Mouse (Mus musculus): ENCODE measurements around the gene Acpp. TPM values are rescaled to one million over a fixed set of nuclear protein-coding genes. Genes with fewer than 3 reads are reported as not detected.
A peak's percentile ranks its signal among the peaks of the same experiment; 100 is the strongest.

The Acpp gene
- polyA plus RNA-seq, 1 experiment from 2014 or later: 0.84 TPM

DNA sequence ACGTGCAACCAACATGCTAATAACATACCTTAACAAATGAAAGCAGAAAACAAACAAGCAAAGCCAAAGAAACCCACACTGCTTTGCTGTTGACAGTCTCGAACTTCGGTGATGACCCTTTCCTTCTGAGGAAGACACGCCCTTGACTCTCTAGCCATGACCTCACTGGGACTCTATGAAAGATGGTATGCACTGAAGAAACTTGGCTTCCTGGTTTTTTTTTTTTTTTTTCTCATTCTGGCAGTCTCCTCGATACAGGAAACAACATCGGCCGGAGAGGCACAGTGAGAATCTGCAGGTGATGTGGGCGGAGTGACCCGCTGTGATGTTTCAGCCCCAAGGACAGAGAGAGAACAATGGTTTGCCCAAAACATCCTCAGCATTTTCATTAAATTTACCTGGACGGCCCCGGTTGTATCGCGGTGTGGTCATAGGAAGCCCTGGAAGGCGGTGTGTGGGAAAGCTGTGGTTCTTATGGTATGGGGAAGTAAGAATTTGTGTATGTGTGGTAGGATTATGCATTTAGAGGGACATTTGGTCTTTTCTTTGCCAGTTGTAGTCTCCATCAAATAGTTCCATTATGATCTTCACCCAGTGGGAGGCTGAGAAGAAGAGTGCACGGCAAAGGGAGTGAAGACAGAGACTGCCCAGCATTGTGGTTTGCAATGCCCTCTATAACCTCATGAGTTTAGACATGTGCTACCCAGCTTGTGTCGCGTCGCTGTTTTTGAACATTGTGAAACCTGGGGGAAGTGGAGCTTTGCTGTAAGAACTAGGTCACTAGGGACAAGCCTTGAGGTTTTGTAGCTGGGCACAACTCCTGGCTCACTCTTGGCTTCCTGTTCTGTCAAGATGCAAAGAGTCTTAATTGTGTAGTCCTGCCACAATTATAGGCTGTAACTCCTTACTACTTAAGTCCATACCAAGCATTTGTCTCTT, 1.2 kb upstream of the Acpp start:
- no peak overlapping the region for H3K9ac ChIP-seq (replicated peaks; ENCODE audit: low read depth)
- no peak overlapping the region for H3K4me3 ChIP-seq (ENCODE audit: low read depth, low read length)
- no peaks in the 10 kb centered on the region for H3K36me3 ChIP-seq (ENCODE audit: insufficient read depth, low read length)
- H3K27me3 ChIP-seq (replicated peaks; ENCODE audit: insufficient read depth, low read length): no peaks in the 10 kb centered on the region
- H3K27ac ChIP-seq (ENCODE audit: low read length): no peak overlapping the region
- no peaks in the 10 kb centered on the region for H3K4me1 ChIP-seq (ENCODE audit: insufficient read depth, low read depth, low read length)
- ATAC-seq (peak; percentile 28), DNase-seq (ENCODE audit: low spot score) (peak; percentile 30)
- no peak overlapping the region for H3K4me2 ChIP-seq (replicated peaks; ENCODE audit: low read depth, low read length)
- TF ChIP-seq CTCF (IDR thresholded peaks at IDR 0.05) (no peak), EP300 (IDR thresholded peaks at IDR 0.05) (no peak)
- 78% methylated on average over 18 of the region's 18 CpGs for WGBS
- H3K9me3 ChIP-seq (ENCODE audit: low read length): no peaks in the 10 kb centered on the region

DNA sequence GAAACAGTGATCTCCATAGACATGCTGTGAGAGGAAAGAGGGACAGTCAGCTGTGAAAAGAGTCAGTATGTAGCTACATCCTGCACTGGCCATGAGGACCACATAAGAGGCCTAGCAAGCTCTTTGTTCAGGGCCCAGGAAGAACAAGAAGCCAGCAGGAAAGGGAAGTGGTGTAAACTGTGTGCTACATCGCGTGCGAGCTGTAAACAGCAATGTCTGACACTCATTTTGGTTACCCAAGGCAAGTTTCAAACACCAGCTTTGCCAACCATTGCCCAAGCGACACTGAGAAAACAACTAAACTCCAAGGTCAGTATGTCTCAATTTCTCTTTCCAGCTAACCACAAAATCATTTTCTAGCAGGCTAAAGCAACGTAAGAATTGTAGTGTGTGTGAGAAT, 6.2 kb downstream of the Acpp start:
- Histone ChIP-seq H3K9me3 (ENCODE audit: low read length) (no peaks in the 10 kb centered on the region), H3K27ac (ENCODE audit: low read length) (no peak overlapping the region), H3K4me2 (replicated peaks; ENCODE audit: low read depth, low read length) (no peak overlapping the region), H3K9ac (replicated peaks; ENCODE audit: low read depth) (no peak overlapping the region), H3K4me1 (ENCODE audit: insufficient read depth, low read depth, low read length) (no peaks in the 10 kb centered on the region), H3K27me3 (replicated peaks; ENCODE audit: insufficient read depth, low read length) (no peaks in the 10 kb centered on the region), H3K36me3 (ENCODE audit: insufficient read depth, low read length) (no peaks in the 10 kb centered on the region), H3K4me3 (ENCODE audit: low read depth, low read length) (no peak overlapping the region)
- 79% methylated on average over 5 of the region's 5 CpGs for WGBS
- TF ChIP-seq CTCF (IDR thresholded peaks at IDR 0.05) (no peak), EP300 (IDR thresholded peaks at IDR 0.05) (no peak)
- DNase-seq (ENCODE audit: low spot score) (no peak), ATAC-seq (no peak)

DNA sequence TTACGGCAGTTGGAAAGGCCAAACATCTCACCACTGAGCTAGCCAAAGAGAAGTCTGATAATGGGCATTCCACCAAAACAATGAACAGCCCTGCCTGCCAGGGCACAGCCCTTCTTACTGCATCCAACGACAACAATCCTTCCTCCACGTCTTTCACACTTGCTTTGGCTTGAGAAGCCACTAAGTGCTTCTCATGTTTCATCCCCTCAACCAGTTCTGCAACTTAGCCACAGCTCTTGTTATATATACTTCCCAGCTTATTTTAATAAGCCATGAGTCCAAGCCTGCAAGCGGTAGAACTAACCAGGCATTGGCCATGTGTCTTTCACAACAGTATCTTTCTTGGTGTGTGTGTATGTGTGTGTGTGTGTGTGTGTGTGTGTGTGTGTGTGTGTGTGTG, 8.9 kb downstream of the Acpp start:
- Histone ChIP-seq H3K4me1 (ENCODE audit: insufficient read depth, low read depth, low read length) (no peaks in the 10 kb centered on the region), H3K4me2 (replicated peaks; ENCODE audit: low read depth, low read length) (no peak overlapping the region), H3K27me3 (replicated peaks; ENCODE audit: insufficient read depth, low read length) (no peaks in the 10 kb centered on the region), H3K36me3 (ENCODE audit: insufficient read depth, low read length) (no peaks in the 10 kb centered on the region), H3K9me3 (ENCODE audit: low read length) (no peaks in the 10 kb centered on the region), H3K9ac (replicated peaks; ENCODE audit: low read depth) (no peak overlapping the region), H3K4me3 (ENCODE audit: low read depth, low read length) (no peak overlapping the region), H3K27ac (ENCODE audit: low read length) (no peak overlapping the region)
- DNase-seq (ENCODE audit: low spot score) (peak; percentile 54), ATAC-seq (peak; percentile 50)
- 48% methylated on average over 4 of the region's 4 CpGs for WGBS
- TF ChIP-seq EP300 (IDR thresholded peaks at IDR 0.05): no peak
- no peak for TF ChIP-seq CTCF (IDR thresholded peaks at IDR 0.05)

DNA sequence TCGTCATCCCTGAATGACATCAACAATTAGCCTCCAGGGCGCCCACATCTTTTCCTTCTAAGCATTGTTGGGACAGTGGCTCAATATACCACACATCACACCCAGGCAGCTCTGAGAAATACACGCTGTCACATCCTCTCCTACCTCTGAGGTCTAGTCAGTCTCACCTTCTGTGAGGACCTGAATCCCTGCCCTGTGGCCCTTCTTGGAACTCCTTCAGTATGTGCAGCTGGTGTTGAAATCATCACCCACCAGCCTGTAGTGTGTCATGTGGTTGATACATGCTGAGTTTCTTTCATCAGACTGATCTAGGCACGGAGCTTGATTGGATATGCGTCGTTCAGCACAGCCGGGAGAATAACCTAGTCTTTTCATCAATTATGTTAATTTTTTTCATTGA, 16.0 kb downstream of the Acpp start:
- no peak overlapping the region for H3K4me3 ChIP-seq (ENCODE audit: low read depth, low read length)
- no peaks in the 10 kb centered on the region for H3K9me3 ChIP-seq (ENCODE audit: low read length)
- H3K4me2 ChIP-seq (replicated peaks; ENCODE audit: low read depth, low read length): no peak overlapping the region
- H3K4me1 ChIP-seq (ENCODE audit: insufficient read depth, low read depth, low read length): no peaks in the 10 kb centered on the region
- H3K9ac ChIP-seq (replicated peaks; ENCODE audit: low read depth): no peak overlapping the region
- H3K36me3 ChIP-seq (ENCODE audit: insufficient read depth, low read length): no peaks in the 10 kb centered on the region
- TF ChIP-seq CTCF (IDR thresholded peaks at IDR 0.05) (no peak), EP300 (IDR thresholded peaks at IDR 0.05) (no peak)
- ATAC-seq (no peak), DNase-seq (ENCODE audit: low spot score) (no peak)
- no peaks in the 10 kb centered on the region for H3K27me3 ChIP-seq (replicated peaks; ENCODE audit: insufficient read depth, low read length)
- no peak overlapping the region for H3K27ac ChIP-seq (ENCODE audit: low read length)
- 76% methylated on average over 7 of the region's 7 CpGs for WGBS

DNA sequence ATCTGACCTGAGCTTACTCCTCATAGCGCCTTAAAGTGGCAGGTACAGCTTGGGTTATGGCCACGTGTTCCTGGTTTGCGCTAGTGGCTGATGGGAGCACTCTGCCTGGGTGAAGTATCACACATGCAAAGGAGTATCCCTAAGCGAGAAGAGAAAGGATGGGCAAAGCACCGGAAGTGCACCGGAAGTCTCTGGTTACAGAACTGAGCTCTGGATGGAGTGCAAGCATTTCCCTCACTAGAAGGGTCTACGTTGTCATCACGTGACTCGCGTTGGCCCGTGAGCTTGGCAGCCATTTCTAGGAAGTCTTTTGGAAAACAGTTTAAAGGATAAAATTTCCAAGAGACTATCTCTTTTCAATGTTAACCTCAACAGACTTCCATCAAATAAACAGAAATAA, 21.2 kb downstream of the Acpp start:
- no peak overlapping the region for H3K27ac ChIP-seq (ENCODE audit: low read length)
- TF ChIP-seq EP300 (IDR thresholded peaks at IDR 0.05): no peak
- no peak for TF ChIP-seq CTCF (IDR thresholded peaks at IDR 0.05)
- H3K9ac ChIP-seq (replicated peaks; ENCODE audit: low read depth): no peak overlapping the region
- no peak overlapping the region for H3K4me2 ChIP-seq (replicated peaks; ENCODE audit: low read depth, low read length)
- H3K9me3 ChIP-seq (ENCODE audit: low read length): no peaks in the 10 kb centered on the region
- ATAC-seq: no peak
- WGBS: 79% methylated on average over 11 of the region's 11 CpGs
- no peak overlapping the region for H3K4me3 ChIP-seq (ENCODE audit: low read depth, low read length)
- H3K36me3 ChIP-seq (ENCODE audit: insufficient read depth, low read length): no peaks in the 10 kb centered on the region
- no peaks in the 10 kb centered on the region for H3K4me1 ChIP-seq (ENCODE audit: insufficient read depth, low read depth, low read length)
- no peak for DNase-seq (ENCODE audit: low spot score)
- H3K27me3 ChIP-seq (replicated peaks; ENCODE audit: insufficient read depth, low read length): no peaks in the 10 kb centered on the region

DNA sequence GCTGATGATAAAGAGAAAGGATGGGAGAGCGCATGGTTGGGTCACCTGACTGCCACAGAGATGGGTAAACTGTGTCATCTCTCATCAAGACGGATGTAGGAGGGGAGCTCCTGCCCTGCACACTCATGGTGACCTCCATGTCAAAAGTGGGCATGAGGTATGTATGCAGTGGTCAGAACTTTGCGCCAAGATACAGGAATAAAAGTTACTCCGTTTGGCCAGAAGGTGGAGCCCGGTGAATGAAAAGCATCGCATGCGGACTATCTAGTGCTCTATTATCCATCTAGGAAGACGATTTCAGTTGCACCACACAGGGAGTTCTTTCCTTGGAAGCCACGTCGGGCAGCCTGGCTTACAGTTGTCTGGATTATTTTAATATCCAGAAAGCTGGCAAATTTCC, 22.0 kb downstream of the Acpp start:
- no peak overlapping the region for H3K4me3 ChIP-seq (ENCODE audit: low read depth, low read length)
- H3K4me1 ChIP-seq (ENCODE audit: insufficient read depth, low read depth, low read length): no peaks in the 10 kb centered on the region
- H3K36me3 ChIP-seq (ENCODE audit: insufficient read depth, low read length): no peaks in the 10 kb centered on the region
- peak; percentile 73 for TF ChIP-seq CTCF (IDR thresholded peaks at IDR 0.05)
- no peak for TF ChIP-seq EP300 (IDR thresholded peaks at IDR 0.05)
- no peaks in the 10 kb centered on the region for H3K27me3 ChIP-seq (replicated peaks; ENCODE audit: insufficient read depth, low read length)
- no peak for ATAC-seq
- no peaks in the 10 kb centered on the region for H3K9me3 ChIP-seq (ENCODE audit: low read length)
- H3K4me2 ChIP-seq (replicated peaks; ENCODE audit: low read depth, low read length): no peak overlapping the region
- peak; percentile 63 for DNase-seq (ENCODE audit: low spot score)
- H3K9ac ChIP-seq (replicated peaks; ENCODE audit: low read depth): no peak overlapping the region
- H3K27ac ChIP-seq (ENCODE audit: low read length): no peak overlapping the region
- 9% methylated on average over 10 of the region's 10 CpGs for WGBS
